Mouse (Mus musculus) hindbrain, embryonic 15.5 days (tissue): Measurements from ENCODE around the gene Tnrc6a. TPM values are rescaled to one million over a fixed set of nuclear protein-coding genes. Genes with fewer than 3 reads are reported as not detected.

Experiments used
- ATAC-seq: fragments of 200-750 bp; cut with Nextera tagmentation; 2 replicates; pipeline ENCODE4 v1.8.0; 2017; ENCODE audit warnings: low read depth, moderate number of reproducible peaks, moderate TSS enrichment; ENCODE audit not compliant: low FRiP score
- H3K27ac ChIP-seq: fragments of 300-500 bp; sonication (generic); replicated peaks from 2 replicates; pipeline ENCODE4 v1.5.1; 2015; ENCODE audit warnings: mild to moderate bottlenecking, inconsistent platforms
- H3K27me3 ChIP-seq: fragments of 300-500 bp; sonication (generic); 2 replicates; pipeline ENCODE4 v1.6.1; 2015; ENCODE audit warnings: control low read depth, inconsistent platforms
- H3K36me3 ChIP-seq: fragments of 300-500 bp; sonication (generic); 2 replicates; pipeline ENCODE4 v1.6.1; 2015; ENCODE audit warnings: control low read depth, inconsistent platforms
- H3K4me1 ChIP-seq: fragments of 300-500 bp; sonication (generic); replicated peaks from 2 replicates; pipeline ENCODE4 v1.6.1; 2015; ENCODE audit warnings: control low read depth, inconsistent platforms
- H3K4me2 ChIP-seq: fragments of 300-500 bp; sonication (generic); 2 replicates; pipeline ENCODE4 v1.6.1; 2015; ENCODE audit warnings: moderate library complexity, mild to moderate bottlenecking, inconsistent platforms
- H3K4me3 ChIP-seq: fragments of 300-500 bp; sonication (generic); 2 replicates; pipeline ENCODE4 v1.5.1; 2015; ENCODE audit warnings: mild to moderate bottlenecking, inconsistent platforms
- H3K9ac ChIP-seq: fragments of 300-500 bp; sonication (generic); 2 replicates; pipeline ENCODE4 v1.6.1; 2015; ENCODE audit warnings: inconsistent platforms
- H3K9me3 ChIP-seq: fragments of 300-500 bp; sonication (generic); 2 replicates; pipeline ENCODE4 v1.6.1; 2016; ENCODE audit warnings: control low read depth, inconsistent platforms
- WGBS: fragments of 180-500 bp; shearing (Covaris S2); methylation state at CpG from one replicate; pipeline ENCODE4 v1.1.7; 2015; 5-methylcytosine and 5-hydroxymethylcytosine counted together
- polyA plus RNA-seq: library from polyadenylated mRNA; unstranded; fragments of >200 nt; fragmentation: Nextera tagmentation; extraction: Ambion mirVana; gene quantifications from 2 replicates; pipeline ENCODE4 v1.2.1, GENCODE M21; 2015

Tnrc6a gene
- polyA plus RNA-seq, 1 experiment from 2014 or later = 47.4 TPM

- Histone ChIP-seq H3K4me3 (no peak overlapping the region), H3K4me2 (no peak overlapping the region), H3K27ac (no peak overlapping the region), H3K9me3 (no peaks in the 10 kb centered on the region), H3K9ac (no peak overlapping the region), H3K36me3 (peaks cover 9% of the 10 kb centered on the region), H3K27me3 (no peaks in the 10 kb centered on the region), H3K4me1 (peaks cover 63% of the 10 kb centered on the region)
- 41% methylated on average over 1 of the region's 1 CpGs for WGBS
- no peak for ATAC-seq
Measured at GRCm38 (mm10) chr7:123127981-123128380, 4.3 kb downstream of the Tnrc6a start.

DNA sequence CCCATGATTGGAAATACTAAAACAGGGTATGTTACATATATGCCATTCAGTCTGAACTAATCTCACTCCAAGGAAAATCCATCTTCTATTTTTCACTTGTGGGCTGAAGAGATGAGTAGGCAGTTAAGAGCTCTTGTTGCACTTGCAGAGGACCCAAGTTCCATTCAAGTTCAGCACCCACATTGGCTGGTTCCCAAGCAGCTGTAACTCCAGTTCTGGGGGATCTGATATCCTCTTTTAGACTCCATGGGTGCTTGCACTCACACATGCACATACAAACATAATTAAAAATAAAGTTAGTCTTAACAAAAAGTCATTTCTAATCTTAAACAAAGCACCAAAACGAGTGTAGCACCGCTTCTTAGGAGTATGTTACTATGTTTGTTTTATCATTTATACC lies 5.4 kb downstream of the Tnrc6a start:
- no peaks in the 10 kb centered on the region for H3K9me3 ChIP-seq
- H3K4me3 ChIP-seq = no peak overlapping the region
- 89% methylated on average over 2 of the region's 2 CpGs for WGBS
- peaks cover 63% of the 10 kb centered on the region for H3K4me1 ChIP-seq
- no peak overlapping the region for H3K4me2 ChIP-seq
- no peak for ATAC-seq
- H3K27me3 ChIP-seq = no peaks in the 10 kb centered on the region
- H3K9ac ChIP-seq = no peak overlapping the region
- no peak overlapping the region for H3K27ac ChIP-seq
- H3K36me3 ChIP-seq = peaks cover 9% of the 10 kb centered on the region

- no peak overlapping the region for H3K27ac ChIP-seq
- peaks cover 71% of the 10 kb centered on the region for H3K4me1 ChIP-seq
Measured at GRCm38 (mm10) chr7:123130198-123130597, 6.5 kb downstream of the Tnrc6a start.

GRCm38 (mm10) chr7:123132401-123132800 lies 8.7 kb downstream of the Tnrc6a start:
- H3K9ac ChIP-seq = no peak overlapping the region

More at GRCm38 (mm10) chr7:123130198-123130597, 6.5 kb downstream of the Tnrc6a start:
- Histone ChIP-seq H3K4me2 (no peak overlapping the region), H3K27me3 (no peaks in the 10 kb centered on the region), H3K9me3 (no peaks in the 10 kb centered on the region), H3K9ac (no peak overlapping the region), H3K4me3 (no peak overlapping the region), H3K36me3 (peaks cover 9% of the 10 kb centered on the region)
- 48% methylated on average over 2 of the region's 2 CpGs for WGBS
- ATAC-seq = no peak

DNA sequence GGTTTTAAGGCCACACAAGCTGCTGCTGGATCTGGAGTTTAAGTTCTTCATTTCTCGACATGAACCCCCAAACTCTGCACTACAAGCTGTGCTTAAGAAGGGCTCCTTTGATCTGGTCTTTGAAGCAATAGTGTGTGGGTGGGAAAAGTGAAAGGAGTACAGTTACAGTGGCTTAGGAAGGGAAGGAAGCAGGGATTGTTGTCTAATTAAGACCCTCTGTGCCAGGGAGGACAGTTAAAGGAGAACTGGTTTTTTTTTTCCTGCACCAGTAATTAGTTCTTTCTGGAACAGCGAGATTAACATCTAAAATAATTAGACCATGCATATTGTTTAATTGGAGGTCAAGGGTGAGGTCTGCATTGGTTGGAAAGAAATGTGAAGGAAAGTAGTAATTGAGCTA lies 11.2 kb downstream of the Tnrc6a start:
- Histone ChIP-seq H3K9ac (no peak overlapping the region), H3K27ac (0 out of 2 replicates have a peak overlapping the region, but pooled peaks have one; percentile 34), H3K4me3 (no peak overlapping the region), H3K4me1 (peaks cover 49% of the 10 kb centered on the region), H3K36me3 (no peaks in the 10 kb centered on the region), H3K4me2 (no peak overlapping the region), H3K9me3 (no peaks in the 10 kb centered on the region), H3K27me3 (no peaks in the 10 kb centered on the region)
- WGBS = 46% methylated on average over 2 of the region's 2 CpGs
- ATAC-seq = no peak

More at GRCm38 (mm10) chr7:123132401-123132800, 8.7 kb downstream of the Tnrc6a start:
- H3K27me3 ChIP-seq = no peaks in the 10 kb centered on the region
- no peak for ATAC-seq
- peaks cover 6% of the 10 kb centered on the region for H3K36me3 ChIP-seq
- H3K4me3 ChIP-seq = no peak overlapping the region
- no peaks in the 10 kb centered on the region for H3K9me3 ChIP-seq
- no peak overlapping the region for H3K27ac ChIP-seq
- WGBS = 89% methylated on average over 2 of the region's 2 CpGs
- peaks cover 60% of the 10 kb centered on the region for H3K4me1 ChIP-seq
- no peak overlapping the region for H3K4me2 ChIP-seq

GRCm38 (mm10) chr7:123135655-123136054 lies 12.0 kb downstream of the Tnrc6a start:
- Histone ChIP-seq H3K27ac (no peak overlapping the region), H3K9ac (no peak overlapping the region), H3K4me2 (no peak overlapping the region), H3K4me1 (peaks cover 41% of the 10 kb centered on the region), H3K4me3 (no peak overlapping the region), H3K9me3 (no peaks in the 10 kb centered on the region), H3K36me3 (no peaks in the 10 kb centered on the region), H3K27me3 (no peaks in the 10 kb centered on the region)
- 88% methylated on average over 3 of the region's 3 CpGs for WGBS
- ATAC-seq = no peak

DNA sequence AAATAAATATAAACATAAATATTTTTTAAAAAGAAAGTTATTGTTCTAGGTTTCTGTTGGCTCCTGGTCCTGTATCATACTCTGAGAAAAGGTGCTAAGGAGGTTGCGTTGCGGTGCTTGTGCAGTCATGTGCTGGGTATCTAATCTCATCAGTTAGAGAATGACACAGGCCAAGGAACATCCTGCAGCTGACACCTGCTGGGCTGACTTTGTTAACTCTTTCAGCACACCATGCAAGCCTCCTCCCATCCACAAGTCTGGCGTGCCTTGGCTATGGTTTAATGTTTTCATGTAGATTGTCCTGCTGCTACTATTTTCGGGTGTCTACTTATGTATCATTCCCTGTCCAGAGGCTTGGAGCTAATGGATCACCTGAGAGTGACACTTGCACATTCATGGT lies 14.3 kb downstream of the Tnrc6a start:
- Histone ChIP-seq H3K36me3 (no peaks in the 10 kb centered on the region), H3K27me3 (no peaks in the 10 kb centered on the region), H3K4me3 (no peak overlapping the region), H3K4me1 (peaks cover 33% of the 10 kb centered on the region), H3K4me2 (no peak overlapping the region), H3K9me3 (no peaks in the 10 kb centered on the region), H3K27ac (no peak overlapping the region), H3K9ac (no peak overlapping the region)
- WGBS = 79% methylated on average over 4 of the region's 4 CpGs
- no peak for ATAC-seq

- WGBS = 91% methylated on average over 10 of the region's 10 CpGs
- H3K4me3 ChIP-seq = no peak overlapping the region
- no peak for ATAC-seq
- H3K9ac ChIP-seq = no peak overlapping the region
- H3K36me3 ChIP-seq = peaks cover 7% of the 10 kb centered on the region
- no peaks in the 10 kb centered on the region for H3K9me3 ChIP-seq
- no peaks in the 10 kb centered on the region for H3K4me1 ChIP-seq
- no peaks in the 10 kb centered on the region for H3K27me3 ChIP-seq
- H3K4me2 ChIP-seq = no peak overlapping the region
- no peak overlapping the region for H3K27ac ChIP-seq
Measured at GRCm38 (mm10) chr7:123146141-123146846, 22.6 kb downstream of the Tnrc6a start.

GRCm38 (mm10) chr7:123147787-123148186 lies 24.1 kb downstream of the Tnrc6a start:
- ATAC-seq = no peak
- Histone ChIP-seq H3K36me3 (peaks cover 11% of the 10 kb centered on the region), H3K9me3 (no peaks in the 10 kb centered on the region), H3K4me1 (no peaks in the 10 kb centered on the region), H3K27ac (no peak overlapping the region), H3K9ac (no peak overlapping the region), H3K27me3 (no peaks in the 10 kb centered on the region), H3K4me2 (no peak overlapping the region), H3K4me3 (no peak overlapping the region)
- 93% methylated on average over 2 of the region's 2 CpGs for WGBS

DNA sequence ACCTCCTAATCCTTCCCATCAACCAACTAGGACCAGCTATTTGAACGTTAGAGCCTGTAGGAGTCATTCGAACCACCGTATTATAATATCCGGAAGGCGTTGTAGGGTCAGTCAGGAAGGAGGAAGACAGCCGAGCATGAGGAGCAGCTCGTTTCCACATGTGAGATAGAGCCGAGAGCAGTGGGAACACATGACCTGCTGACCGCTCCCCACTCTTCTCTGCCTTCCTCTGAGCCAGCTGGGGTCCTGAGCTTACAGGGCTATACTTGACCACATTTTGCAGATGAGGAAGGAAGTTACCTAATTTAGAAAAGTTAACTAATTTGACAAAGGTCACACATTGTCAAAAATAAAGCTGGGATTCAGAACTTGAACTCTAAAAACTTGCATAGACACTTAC lies 25.2 kb downstream of the Tnrc6a start:
- no peak overlapping the region for H3K27ac ChIP-seq
- no peak overlapping the region for H3K4me3 ChIP-seq
- no peaks in the 10 kb centered on the region for H3K9me3 ChIP-seq
- no peaks in the 10 kb centered on the region for H3K4me1 ChIP-seq
- no peak for ATAC-seq
- no peak overlapping the region for H3K4me2 ChIP-seq
- 85% methylated on average over 9 of the region's 9 CpGs for WGBS
- H3K27me3 ChIP-seq = no peaks in the 10 kb centered on the region
- H3K36me3 ChIP-seq = peaks cover 16% of the 10 kb centered on the region
- H3K9ac ChIP-seq = no peak overlapping the region

- H3K4me1 ChIP-seq = no peaks in the 10 kb centered on the region
- no peak overlapping the region for H3K27ac ChIP-seq
- H3K36me3 ChIP-seq = peaks cover 58% of the 10 kb centered on the region
- no peaks in the 10 kb centered on the region for H3K27me3 ChIP-seq
- no peak for ATAC-seq
- H3K9me3 ChIP-seq = no peaks in the 10 kb centered on the region
- no peak overlapping the region for H3K9ac ChIP-seq
- H3K4me3 ChIP-seq = no peak overlapping the region
- 86% methylated on average over 10 of the region's 10 CpGs for WGBS
- H3K4me2 ChIP-seq = no peak overlapping the region
Measured at GRCm38 (mm10) chr7:123162346-123162745, 38.7 kb downstream of the Tnrc6a start.

- ATAC-seq = no peak
- Histone ChIP-seq H3K9me3 (no peaks in the 10 kb centered on the region), H3K4me1 (no peaks in the 10 kb centered on the region), H3K4me3 (no peak overlapping the region), H3K27me3 (no peaks in the 10 kb centered on the region), H3K9ac (no peak overlapping the region), H3K4me2 (no peak overlapping the region), H3K27ac (no peak overlapping the region), H3K36me3 (peaks cover 82% of the 10 kb centered on the region)
- 96% methylated on average over 2 of the region's 2 CpGs for WGBS
Measured at GRCm38 (mm10) chr7:123167436-123167835, 43.8 kb downstream of the Tnrc6a start.

GRCm38 (mm10) chr7:123169618-123170017 lies 45.9 kb downstream of the Tnrc6a start:
- H3K27me3 ChIP-seq = no peaks in the 10 kb centered on the region
- WGBS = 92% methylated on average over 2 of the region's 2 CpGs
- no peaks in the 10 kb centered on the region for H3K4me1 ChIP-seq
- H3K9ac ChIP-seq = no peak overlapping the region
- no peak for ATAC-seq
- H3K9me3 ChIP-seq = no peaks in the 10 kb centered on the region
- H3K27ac ChIP-seq = no peak overlapping the region
- H3K4me2 ChIP-seq = no peak overlapping the region
- H3K4me3 ChIP-seq = no peak overlapping the region
- peaks cover 79% of the 10 kb centered on the region for H3K36me3 ChIP-seq
